Mouse (Mus musculus): ENCODE measurements at regions not wholly inside any gene's neighbourhood (a gene's known extent, or its start where the extent isn't known, plus 50 kb on each side); places are given as distances from the start of the nearest gene placed in this dataset.
A peak's percentile ranks its signal among the peaks of the same experiment; 100 is the strongest.

- DNase-seq (ENCODE audit: low spot score) (no peak), ATAC-seq (ENCODE audit: low FRiP score, low TSS enrichment) (no peak)
Observed at GRCm38 (mm10) chr16:45331236-45331635, 77.6 kb downstream of the Cd200 start.

DNA sequence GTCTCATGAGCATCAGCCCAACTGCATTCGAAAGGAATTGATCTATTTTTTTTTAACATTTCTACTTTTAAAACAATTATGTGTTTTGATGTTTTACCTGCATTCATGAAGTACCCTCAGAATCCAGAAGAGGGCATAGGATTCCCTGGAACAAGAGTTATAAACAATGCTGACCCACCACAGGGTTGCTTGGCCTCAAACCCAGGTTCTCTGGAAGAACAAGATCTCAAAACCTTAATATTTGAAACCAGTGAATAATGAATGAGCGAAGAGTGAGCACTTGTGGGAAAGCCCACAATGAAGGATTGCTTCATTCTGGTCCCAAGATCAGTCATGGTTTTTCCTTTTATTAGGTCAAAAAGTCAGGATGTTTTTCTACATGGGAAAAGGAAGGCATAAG, 78.6 kb downstream of the Cd200 start:
- peak; percentile 46 for TF ChIP-seq CTCF (IDR thresholded peaks at IDR 0.05; ENCODE audit: low read depth)
- TF ChIP-seq EP300 (optimal IDR thresholded peaks at IDR 0.05), result no peak
- H3K4me1 ChIP-seq (replicated peaks; ENCODE audit: control insufficient read depth, insufficient read depth), result no peaks in the 10 kb centered on the region
- DNase-seq (ENCODE audit: low spot score), result no peak
- ATAC-seq (ENCODE audit: low FRiP score, low TSS enrichment), result no peak
- H3K27me3 ChIP-seq (ENCODE audit: control insufficient read depth, insufficient read depth, low read length), result no peaks in the 10 kb centered on the region
- H3K4me2 ChIP-seq (replicated peaks; ENCODE audit: low read depth), result no peak overlapping the region
- no peak overlapping the region for H3K27ac ChIP-seq (replicated peaks)
- H3K9me3 ChIP-seq (ENCODE audit: control insufficient read depth, low read length), result no peaks in the 10 kb centered on the region
- H3K4me3 ChIP-seq (ENCODE audit: low read depth, low read length), result no peak overlapping the region
- 82% methylated on average over 2 of the region's 2 CpGs for WGBS
- H3K36me3 ChIP-seq (ENCODE audit: control insufficient read depth, insufficient read depth, low read length), result no peaks in the 10 kb centered on the region
- no peak overlapping the region for H3K9ac ChIP-seq (ENCODE audit: low read length)

More at GRCm38 (mm10) chr16:45331236-45331635, 77.6 kb downstream of the Cd200 start:
- H3K4me2 ChIP-seq (replicated peaks; ENCODE audit: low read depth), result no peak overlapping the region
- no peaks in the 10 kb centered on the region for H3K36me3 ChIP-seq (ENCODE audit: control insufficient read depth, insufficient read depth, low read length)
- no peaks in the 10 kb centered on the region for H3K27me3 ChIP-seq (ENCODE audit: control insufficient read depth, insufficient read depth, low read length)
- H3K9me3 ChIP-seq (ENCODE audit: control insufficient read depth, low read length), result no peaks in the 10 kb centered on the region
- no peak overlapping the region for H3K9ac ChIP-seq (ENCODE audit: low read length)
- H3K4me1 ChIP-seq (replicated peaks; ENCODE audit: control insufficient read depth, insufficient read depth), result no peaks in the 10 kb centered on the region
- 70% methylated on average over 3 of the region's 3 CpGs for WGBS
- no peak overlapping the region for H3K27ac ChIP-seq (replicated peaks)
- TF ChIP-seq EP300 (optimal IDR thresholded peaks at IDR 0.05) (no peak), CTCF (IDR thresholded peaks at IDR 0.05; ENCODE audit: low read depth) (no peak)
- H3K4me3 ChIP-seq (ENCODE audit: low read depth, low read length), result no peak overlapping the region

- Histone ChIP-seq H3K9me3 (ENCODE audit: control insufficient read depth, low read length) (no peaks in the 10 kb centered on the region), H3K27me3 (ENCODE audit: control insufficient read depth, insufficient read depth, low read length) (no peaks in the 10 kb centered on the region), H3K4me2 (replicated peaks; ENCODE audit: low read depth) (no peak overlapping the region), H3K36me3 (ENCODE audit: control insufficient read depth, insufficient read depth, low read length) (no peaks in the 10 kb centered on the region), H3K4me1 (replicated peaks; ENCODE audit: control insufficient read depth, insufficient read depth) (no peaks in the 10 kb centered on the region), H3K9ac (ENCODE audit: low read length) (no peak overlapping the region), H3K27ac (replicated peaks) (no peak overlapping the region), H3K4me3 (ENCODE audit: low read depth, low read length) (no peak overlapping the region)
- no peak for ATAC-seq (ENCODE audit: low FRiP score, low TSS enrichment)
- TF ChIP-seq EP300 (optimal IDR thresholded peaks at IDR 0.05) (no peak), CTCF (IDR thresholded peaks at IDR 0.05; ENCODE audit: low read depth) (no peak)
- 54% methylated on average over 1 of the region's 1 CpGs for WGBS
- DNase-seq (ENCODE audit: low spot score), result no peak
Observed at GRCm38 (mm10) chr16:45329716-45330115, 79.1 kb downstream of the Cd200 start.

DNA sequence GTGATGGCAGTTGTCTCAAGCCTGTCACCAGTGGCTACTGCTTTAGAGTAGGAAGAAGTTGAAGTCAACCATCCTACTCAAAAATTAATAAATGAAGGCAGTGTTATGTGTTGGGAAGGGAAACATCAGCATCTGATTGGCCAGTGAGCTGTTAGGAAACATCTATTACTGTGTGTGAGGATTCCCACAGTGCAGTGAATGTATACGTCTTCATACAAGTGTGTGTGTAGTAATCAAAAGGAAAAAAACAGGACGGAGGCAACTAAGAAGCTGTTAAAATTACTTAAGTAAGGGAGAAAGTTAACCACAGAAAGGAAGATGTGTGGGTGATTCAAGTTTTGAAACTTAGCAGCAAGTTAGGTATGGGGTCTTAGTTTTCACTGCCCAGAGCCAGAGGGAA, 81.8 kb downstream of the Cd200 start:
- Histone ChIP-seq H3K4me3 (ENCODE audit: low read depth, low read length) (no peak overlapping the region), H3K4me2 (replicated peaks; ENCODE audit: low read depth) (no peak overlapping the region), H3K36me3 (ENCODE audit: control insufficient read depth, insufficient read depth, low read length) (no peaks in the 10 kb centered on the region), H3K9ac (ENCODE audit: low read length) (no peak overlapping the region), H3K27ac (replicated peaks) (no peak overlapping the region), H3K9me3 (ENCODE audit: control insufficient read depth, low read length) (no peaks in the 10 kb centered on the region), H3K27me3 (ENCODE audit: control insufficient read depth, insufficient read depth, low read length) (no peaks in the 10 kb centered on the region), H3K4me1 (replicated peaks; ENCODE audit: control insufficient read depth, insufficient read depth) (no peaks in the 10 kb centered on the region)
- 84% methylated on average over 2 of the region's 2 CpGs for WGBS
- TF ChIP-seq EP300 (optimal IDR thresholded peaks at IDR 0.05) (no peak), CTCF (IDR thresholded peaks at IDR 0.05; ENCODE audit: low read depth) (no peak)
- ATAC-seq (ENCODE audit: low FRiP score, low TSS enrichment) (no peak), DNase-seq (ENCODE audit: low spot score) (no peak)

DNA sequence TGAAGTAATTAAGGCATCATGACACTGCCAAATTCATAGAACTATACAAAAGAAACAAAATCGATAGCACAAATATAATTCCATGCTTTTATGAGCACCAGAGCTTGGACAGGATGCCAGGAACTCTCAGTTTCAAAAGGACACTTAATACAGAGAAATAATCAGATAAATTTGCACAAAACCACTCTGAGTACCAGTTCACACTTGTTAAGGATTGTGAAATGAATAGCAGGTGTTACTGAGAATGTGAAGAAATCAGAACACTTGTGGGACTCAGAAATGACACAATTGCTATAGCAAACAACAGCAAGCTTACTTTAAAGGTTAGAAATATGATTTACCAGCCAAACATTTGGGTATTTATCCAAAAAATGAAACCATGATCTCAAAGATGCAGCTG, 87.4 kb downstream of the Btla start:
- Histone ChIP-seq H3K27me3 (ENCODE audit: control insufficient read depth, insufficient read depth, low read length) (no peaks in the 10 kb centered on the region), H3K4me2 (replicated peaks; ENCODE audit: low read depth) (no peak overlapping the region), H3K4me3 (ENCODE audit: low read depth, low read length) (no peak overlapping the region), H3K9me3 (ENCODE audit: control insufficient read depth, low read length) (no peaks in the 10 kb centered on the region), H3K4me1 (replicated peaks; ENCODE audit: control insufficient read depth, insufficient read depth) (no peaks in the 10 kb centered on the region), H3K9ac (ENCODE audit: low read length) (no peak overlapping the region), H3K27ac (replicated peaks) (no peak overlapping the region), H3K36me3 (ENCODE audit: control insufficient read depth, insufficient read depth, low read length) (no peaks in the 10 kb centered on the region)
- TF ChIP-seq CTCF (IDR thresholded peaks at IDR 0.05; ENCODE audit: low read depth) (no peak), EP300 (optimal IDR thresholded peaks at IDR 0.05) (no peak)
- WGBS, result 64% methylated on average over 1 of the region's 1 CpGs
- ATAC-seq (ENCODE audit: low FRiP score, low TSS enrichment) (no peak), DNase-seq (ENCODE audit: low spot score) (no peak)

Measured in stomach, postnatal 0 days (tissue).